Mouse (Mus musculus) kidney, embryonic 15.5 days (tissue): ENCODE measurements around the gene Tecta. TPM values are rescaled to one million over a fixed set of nuclear protein-coding genes. Genes with fewer than 3 reads are reported as not detected.

ENCODE experiments used
- ATAC-seq: fragments of 200-750 bp; cut with Nextera tagmentation; replicated peaks from 2 replicates; pipeline ENCODE4 v1.8.0; 2017; ENCODE audit warnings: moderate TSS enrichment; ENCODE audit not compliant: low FRiP score
- H3K27ac ChIP-seq: fragments of 300-500 bp; sonication (generic); 2 replicates; pipeline ENCODE4 v1.5.1; 2015; ENCODE audit warnings: mild to moderate bottlenecking, inconsistent platforms
- H3K27me3 ChIP-seq: fragments of 300-500 bp; sonication (generic); 2 replicates; pipeline ENCODE4 v1.6.1; 2015; ENCODE audit warnings: inconsistent platforms
- H3K36me3 ChIP-seq: fragments of 300-500 bp; sonication (generic); 2 replicates; pipeline ENCODE4 v1.6.1; 2015; ENCODE audit warnings: inconsistent platforms
- H3K4me1 ChIP-seq: fragments of 300-500 bp; sonication (generic); 2 replicates; pipeline ENCODE4 v1.6.1; 2015; ENCODE audit warnings: inconsistent platforms
- H3K4me2 ChIP-seq: fragments of 300-500 bp; sonication (generic); 2 replicates; pipeline ENCODE4 v1.6.1; 2015; ENCODE audit warnings: moderate library complexity, mild to moderate bottlenecking, inconsistent platforms
- H3K4me3 ChIP-seq: fragments of 300-500 bp; sonication (generic); replicated peaks from 2 replicates; pipeline ENCODE4 v1.5.1; 2015; ENCODE audit warnings: mild to moderate bottlenecking, inconsistent platforms
- H3K9ac ChIP-seq: fragments of 300-500 bp; sonication (generic); 2 replicates; pipeline ENCODE4 v1.6.1; 2015; ENCODE audit warnings: mild to moderate bottlenecking, inconsistent platforms
- H3K9me3 ChIP-seq: fragments of 300-500 bp; sonication (generic); replicated peaks from 2 replicates; pipeline ENCODE4 v1.6.1; 2016; ENCODE audit warnings: inconsistent platforms
- WGBS: fragments of 180-500 bp; shearing (Covaris S2); methylation state at CpG from one replicate; pipeline ENCODE4 v1.1.7; 2015; ENCODE audit warnings: mixed read lengths; 5-methylcytosine and 5-hydroxymethylcytosine counted together
- polyA plus RNA-seq: library from polyadenylated mRNA; unstranded; fragments of >200 nt; fragmentation: Nextera tagmentation; extraction: Ambion mirVana; gene quantifications from 2 replicates; pipeline ENCODE4 v1.2.1, GENCODE M21; 2015

Tecta gene
- polyA plus RNA-seq, result 0.13 and 0.22 TPM in 2 replicates

DNA sequence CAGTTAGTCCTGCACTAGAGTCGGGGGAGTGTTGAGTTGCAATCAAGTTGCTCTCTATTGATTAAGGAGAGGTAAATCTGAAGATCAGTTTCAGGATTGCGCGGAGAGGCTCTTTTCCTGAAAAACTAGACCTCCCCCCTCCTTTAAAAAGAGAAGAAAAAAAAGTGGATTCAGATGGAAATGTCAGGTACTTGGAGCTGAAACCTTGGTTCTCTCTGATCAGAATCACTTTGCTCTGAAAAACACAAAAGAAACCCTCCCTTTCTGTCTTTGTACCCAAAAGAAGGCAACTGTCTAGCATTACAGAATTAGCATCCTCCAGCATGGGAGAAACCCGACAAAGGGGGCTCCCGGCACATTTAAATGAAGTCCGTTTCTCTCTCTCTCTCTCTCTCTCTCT lies at the start of gene Tecta:
Gene Tecta (minus strand): TSS at position 101 of the 400 bp plus-strand sequence.
- Histone ChIP-seq H3K27me3 (peaks cover 13% of the 10 kb centered on the region), H3K4me2 (no peak within 1 kb of the TSS), H3K27ac (no peak within 1 kb of the TSS), H3K4me3 (no peak within 1 kb of the TSS), H3K9me3 (no peaks in the 10 kb centered on the region), H3K36me3 (no peaks in the 10 kb centered on the region), H3K9ac (no peak within 1 kb of the TSS), H3K4me1 (peaks cover 10% of the 10 kb centered on the region)
- no peak for ATAC-seq
- 71% methylated on average over 6 of the region's 6 CpGs for WGBS

DNA sequence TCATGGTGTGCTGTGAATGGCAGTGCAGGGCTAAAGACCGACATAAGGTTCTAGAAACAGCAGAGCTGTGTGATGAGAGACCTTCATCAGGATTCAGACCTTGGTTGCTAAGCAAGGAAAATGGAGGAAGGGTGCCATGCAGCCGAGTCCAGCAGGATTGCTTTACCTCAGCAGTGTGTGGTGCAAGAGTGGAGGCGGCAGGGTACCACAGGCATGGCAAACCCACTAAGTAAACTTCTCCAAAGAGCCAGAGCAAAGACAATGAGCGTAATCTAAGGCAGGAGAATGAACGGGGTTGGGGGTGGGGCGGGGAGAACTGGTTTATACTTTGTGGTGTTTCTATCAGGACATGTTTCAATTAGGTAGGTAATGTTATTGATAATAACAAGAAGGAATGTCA lies 49.3 kb upstream of the Tecta start:
- Histone ChIP-seq H3K9ac (no peak overlapping the region), H3K27me3 (no peaks in the 10 kb centered on the region), H3K4me3 (no peak overlapping the region), H3K27ac (no peak overlapping the region), H3K36me3 (peaks cover 63% of the 10 kb centered on the region), H3K4me2 (no peak overlapping the region), H3K4me1 (no peaks in the 10 kb centered on the region), H3K9me3 (no peaks in the 10 kb centered on the region)
- no peak for ATAC-seq
- WGBS, result 94% methylated on average over 6 of the region's 6 CpGs

DNA sequence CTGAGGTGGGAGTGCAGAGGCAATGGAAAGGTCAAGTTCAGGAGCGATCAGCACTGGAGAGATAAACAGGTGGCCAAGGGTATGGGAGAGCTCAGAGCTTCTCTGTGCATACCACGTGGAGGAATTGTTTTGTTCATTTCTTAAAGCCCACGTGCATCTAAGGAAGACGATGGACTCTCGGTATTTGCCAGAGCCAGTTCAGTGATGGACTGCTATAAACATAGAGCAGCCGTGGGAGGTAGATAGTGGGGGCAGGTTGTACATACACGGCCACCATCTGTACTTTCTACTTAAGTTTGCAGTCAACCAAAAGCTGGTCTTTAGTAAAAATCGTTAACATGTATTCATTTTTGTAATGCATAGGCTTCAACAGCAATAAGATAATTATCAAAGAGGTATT lies 42.4 kb upstream of the Tecta start:
- Histone ChIP-seq H3K27me3 (no peaks in the 10 kb centered on the region), H3K4me3 (no peak overlapping the region), H3K4me1 (no peaks in the 10 kb centered on the region), H3K4me2 (no peak overlapping the region), H3K9me3 (no peaks in the 10 kb centered on the region), H3K9ac (no peak overlapping the region), H3K36me3 (peaks cover 83% of the 10 kb centered on the region), H3K27ac (no peak overlapping the region)
- 87% methylated on average over 8 of the region's 8 CpGs for WGBS
- ATAC-seq, result no peak

DNA sequence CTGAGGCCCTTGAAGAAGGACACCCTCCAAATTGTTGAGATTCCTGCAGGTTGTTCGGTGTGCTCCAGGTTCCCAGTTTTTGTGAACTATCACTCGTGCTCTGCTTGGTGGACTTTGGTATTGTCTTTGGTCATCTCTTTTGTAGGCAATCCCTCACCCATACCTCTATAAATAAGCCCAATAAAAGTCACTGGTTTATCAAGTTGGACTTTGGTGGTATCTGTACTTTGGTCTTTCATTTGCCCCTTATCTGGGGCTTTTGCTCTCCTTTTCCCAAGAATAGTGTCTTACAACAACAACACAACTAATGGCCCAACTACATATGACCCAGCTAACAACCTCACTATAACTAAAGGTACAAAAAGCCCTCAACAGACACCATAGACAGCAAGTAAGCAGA lies 41.5 kb upstream of the Tecta start:
- Histone ChIP-seq H3K9ac (no peak overlapping the region), H3K27ac (no peak overlapping the region), H3K36me3 (peaks cover 88% of the 10 kb centered on the region), H3K4me1 (no peaks in the 10 kb centered on the region), H3K9me3 (no peaks in the 10 kb centered on the region), H3K4me3 (no peak overlapping the region), H3K27me3 (no peaks in the 10 kb centered on the region), H3K4me2 (no peak overlapping the region)
- 93% methylated on average over 2 of the region's 2 CpGs for WGBS
- ATAC-seq, result no peak

DNA sequence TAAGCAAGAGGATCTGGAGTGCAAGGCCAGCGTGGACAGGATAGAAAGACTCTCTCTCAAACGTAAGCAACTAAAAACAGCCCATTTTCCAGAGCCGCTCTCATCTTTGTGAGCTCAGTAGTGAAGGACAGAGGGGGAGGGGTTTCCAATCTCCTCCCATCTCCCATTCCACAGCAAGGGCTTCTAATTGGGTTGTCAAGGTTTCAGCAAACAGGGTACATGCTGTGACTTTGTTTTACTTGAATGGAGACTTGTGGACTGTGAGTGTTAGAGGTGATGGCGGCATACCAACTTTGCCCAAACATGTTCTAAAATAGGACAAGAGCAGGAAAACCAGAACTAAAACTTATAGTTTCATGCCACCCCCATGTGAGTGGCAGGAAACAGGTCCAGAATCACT lies 39.7 kb upstream of the Tecta start:
- Histone ChIP-seq H3K9me3 (no peaks in the 10 kb centered on the region), H3K27me3 (no peaks in the 10 kb centered on the region), H3K4me3 (no peak overlapping the region), H3K4me2 (no peak overlapping the region), H3K27ac (no peak overlapping the region), H3K4me1 (no peaks in the 10 kb centered on the region), H3K9ac (no peak overlapping the region), H3K36me3 (peaks cover 91% of the 10 kb centered on the region)
- ATAC-seq, result no peak
- 70% methylated on average over 4 of the region's 4 CpGs for WGBS

DNA sequence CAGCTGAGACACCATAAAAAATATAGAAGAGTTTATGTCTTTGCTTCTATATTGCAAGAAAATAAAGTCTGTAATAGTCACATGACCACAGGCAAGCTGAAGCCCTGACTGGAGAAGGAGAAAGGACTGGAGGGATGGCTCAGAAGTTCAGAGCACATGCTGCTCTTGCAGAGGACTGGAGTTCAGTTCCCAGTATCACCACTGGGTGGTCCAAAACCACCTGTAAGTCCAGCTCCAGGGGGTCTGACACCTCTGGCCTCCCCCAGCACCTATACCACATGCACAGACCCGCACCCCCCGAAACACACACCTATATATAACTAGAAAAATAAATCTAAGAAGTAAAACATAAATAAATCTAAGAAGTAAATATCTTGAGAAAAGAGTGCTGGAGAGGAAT lies 32.4 kb upstream of the Tecta start:
- WGBS, result 93% methylated on average over 2 of the region's 2 CpGs
- Histone ChIP-seq H3K9me3 (no peaks in the 10 kb centered on the region), H3K9ac (no peak overlapping the region), H3K27ac (no peak overlapping the region), H3K27me3 (no peaks in the 10 kb centered on the region), H3K4me2 (no peak overlapping the region), H3K4me3 (no peak overlapping the region), H3K36me3 (peaks cover 77% of the 10 kb centered on the region), H3K4me1 (peaks cover 6% of the 10 kb centered on the region; the same call in 1 of the 2 replicates)
- no peak for ATAC-seq

DNA sequence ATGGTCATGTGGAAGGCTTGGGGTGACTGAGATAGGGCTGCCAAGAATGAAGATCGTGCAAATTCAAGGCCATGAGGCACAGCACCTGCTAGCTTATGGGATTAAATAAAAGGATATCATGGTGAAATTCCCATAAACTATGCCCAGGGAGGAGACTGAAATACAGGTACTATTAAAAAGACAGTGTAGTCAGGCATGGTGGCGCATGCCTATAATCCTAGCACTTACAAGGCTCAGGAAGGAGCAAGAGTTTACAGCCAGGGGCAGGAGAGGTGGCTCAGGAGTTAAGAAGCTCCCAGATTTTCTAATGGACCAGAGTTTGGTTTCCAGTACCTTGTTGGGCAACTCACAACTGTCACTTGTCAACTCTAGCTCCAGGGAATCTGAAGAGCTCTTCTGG lies 31.9 kb upstream of the Tecta start:
- Histone ChIP-seq H3K27ac (no peak overlapping the region), H3K9ac (no peak overlapping the region), H3K36me3 (peaks cover 77% of the 10 kb centered on the region), H3K4me2 (no peak overlapping the region), H3K4me3 (no peak overlapping the region), H3K9me3 (no peaks in the 10 kb centered on the region), H3K27me3 (no peaks in the 10 kb centered on the region), H3K4me1 (peaks cover 6% of the 10 kb centered on the region; the same call in 1 of the 2 replicates)
- WGBS, result 90% methylated on average over 2 of the region's 2 CpGs
- no peak for ATAC-seq

DNA sequence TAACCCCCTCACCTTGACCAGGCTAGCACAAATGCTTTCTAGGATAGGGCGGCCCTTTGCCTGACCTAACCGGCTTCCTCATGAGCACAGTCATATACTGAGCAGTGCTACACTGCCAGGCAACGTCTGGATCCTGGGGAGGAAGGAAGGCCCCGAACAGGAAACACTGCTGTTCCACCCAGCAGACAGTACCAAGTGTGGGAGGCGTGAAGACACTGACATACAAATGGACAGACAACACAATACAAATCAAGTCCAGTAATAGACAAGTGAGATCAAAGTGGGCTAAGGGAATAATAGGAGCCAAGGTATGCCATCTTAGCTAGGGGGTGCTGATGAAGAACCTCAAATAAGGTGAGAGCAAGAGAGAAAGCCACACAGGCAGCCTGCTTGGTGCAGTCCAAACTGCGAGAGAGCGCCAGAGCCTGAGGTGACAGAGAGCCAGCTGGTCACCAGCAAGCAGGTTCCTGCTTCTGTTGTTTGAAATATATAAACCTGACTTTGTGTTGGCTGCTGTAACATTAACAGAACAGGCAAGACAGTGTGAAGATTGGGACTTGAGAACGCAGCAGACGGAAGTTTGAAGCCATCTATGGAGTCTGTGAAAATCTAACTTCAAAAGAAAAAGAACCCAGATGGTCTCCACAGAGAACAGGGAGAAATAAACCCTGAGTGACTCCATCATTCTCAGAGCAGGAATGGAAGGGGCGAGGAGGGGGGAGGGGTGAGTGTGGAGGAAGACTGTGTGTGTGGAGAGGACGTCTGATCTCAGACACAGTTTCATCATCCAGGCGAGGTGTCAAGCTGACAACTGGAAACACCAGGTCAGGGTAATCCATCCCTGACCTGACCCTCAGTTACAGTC lies 28.6 kb upstream of the Tecta start:
- Histone ChIP-seq H3K4me2 (no peak overlapping the region), H3K27me3 (no peaks in the 10 kb centered on the region), H3K36me3 (peaks cover 67% of the 10 kb centered on the region), H3K9me3 (no peaks in the 10 kb centered on the region), H3K4me3 (no peak overlapping the region), H3K4me1 (peaks cover 6% of the 10 kb centered on the region; the same call in 1 of the 2 replicates), H3K9ac (no peak overlapping the region), H3K27ac (peak overlapping the region; percentile 42; the same call in 1 of the 2 replicates)
- 62% methylated on average over 12 of the region's 12 CpGs for WGBS
- ATAC-seq, result no peak

DNA sequence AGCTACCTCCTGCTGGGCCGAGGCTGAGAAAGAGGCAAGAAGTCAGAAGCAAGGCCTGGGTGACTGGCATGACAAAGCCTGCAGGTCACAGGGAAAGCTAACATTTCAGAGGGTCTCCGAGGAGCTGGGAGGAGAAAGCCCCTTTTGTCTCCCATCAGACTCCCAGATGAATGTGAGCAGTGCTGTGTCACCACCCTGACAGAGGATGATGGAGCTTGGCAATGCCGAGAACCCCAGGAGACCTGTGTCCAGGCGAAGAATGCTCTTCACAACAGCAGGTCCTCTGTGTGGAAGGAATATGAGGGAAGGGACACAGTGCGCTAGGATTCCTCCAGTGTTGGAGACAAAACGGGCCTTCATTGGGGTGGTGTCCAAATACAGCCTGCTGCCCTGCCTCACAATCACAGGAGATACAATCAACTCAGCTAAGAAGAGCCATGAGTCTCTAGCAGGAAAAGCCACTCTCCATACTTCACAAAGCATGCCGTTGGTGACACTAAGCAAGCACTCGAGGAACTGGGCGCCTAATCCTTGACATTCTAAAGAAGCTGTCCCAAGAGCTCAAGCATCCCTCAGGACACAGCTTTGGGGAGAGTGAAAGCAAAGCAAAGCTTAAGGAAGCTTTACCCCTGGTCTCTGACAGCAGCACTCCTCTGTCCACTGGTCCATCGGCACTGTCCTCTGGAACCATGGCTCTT lies 27.1 kb upstream of the Tecta start:
- H3K9me3 ChIP-seq, result no peaks in the 10 kb centered on the region
- no peak overlapping the region for H3K27ac ChIP-seq
- no peak overlapping the region for H3K9ac ChIP-seq
- H3K36me3 ChIP-seq, result peaks cover 70% of the 10 kb centered on the region
- peaks cover 6% of the 10 kb centered on the region; the same call in 1 of the 2 replicates for H3K4me1 ChIP-seq
- ATAC-seq, result no peak
- H3K4me3 ChIP-seq, result no peak overlapping the region
- no peak overlapping the region for H3K4me2 ChIP-seq
- H3K27me3 ChIP-seq, result no peaks in the 10 kb centered on the region
- 80% methylated on average over 10 of the region's 10 CpGs for WGBS

DNA sequence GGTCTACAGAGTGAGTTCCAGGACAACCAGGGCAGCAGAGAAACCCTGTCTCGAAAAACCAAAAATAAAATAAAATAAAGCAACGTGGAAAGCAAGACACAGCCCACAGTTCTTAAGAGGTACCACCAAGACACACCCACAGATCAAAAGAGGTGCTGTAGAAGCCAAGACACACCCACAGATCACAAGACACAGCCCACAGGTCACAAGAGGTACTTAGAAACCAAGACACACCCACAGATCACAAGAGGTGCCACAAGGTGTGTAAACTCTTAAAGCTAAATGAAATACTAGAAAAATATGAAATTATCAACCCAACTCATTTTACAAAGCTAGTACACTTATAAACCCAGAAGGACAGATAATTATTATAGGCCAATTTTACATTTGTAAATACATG lies 23.9 kb upstream of the Tecta start:
- H3K36me3 ChIP-seq, result peaks cover 60% of the 10 kb centered on the region
- H3K9me3 ChIP-seq, result no peaks in the 10 kb centered on the region
- 76% methylated on average over 2 of the region's 2 CpGs for WGBS
- H3K27ac ChIP-seq, result no peak overlapping the region
- no peak for ATAC-seq
- no peak overlapping the region for H3K9ac ChIP-seq
- H3K4me2 ChIP-seq, result no peak overlapping the region
- H3K4me1 ChIP-seq, result no peaks in the 10 kb centered on the region
- H3K4me3 ChIP-seq, result no peak overlapping the region
- no peaks in the 10 kb centered on the region for H3K27me3 ChIP-seq

DNA sequence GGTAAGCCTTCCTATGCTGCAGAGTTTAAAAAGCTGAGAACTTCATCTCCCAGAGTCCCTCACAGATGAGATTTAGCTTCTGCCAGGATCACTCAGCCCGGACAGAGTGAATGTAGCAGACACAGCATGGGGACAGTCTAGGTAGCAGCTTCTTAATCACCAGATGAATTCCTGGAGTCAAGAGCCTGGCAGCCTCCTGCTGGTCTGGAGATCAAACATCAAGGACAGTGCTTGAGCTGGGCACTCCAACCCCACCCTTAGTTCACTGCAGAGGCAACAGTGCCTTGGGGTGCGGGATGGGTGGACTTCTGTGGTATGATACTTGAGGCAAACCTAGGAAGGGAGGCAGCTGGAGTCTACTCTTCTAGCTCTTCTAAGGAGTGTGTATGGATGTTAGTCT lies 20.0 kb upstream of the Tecta start:
- H3K4me3 ChIP-seq, result no peak overlapping the region

DNA sequence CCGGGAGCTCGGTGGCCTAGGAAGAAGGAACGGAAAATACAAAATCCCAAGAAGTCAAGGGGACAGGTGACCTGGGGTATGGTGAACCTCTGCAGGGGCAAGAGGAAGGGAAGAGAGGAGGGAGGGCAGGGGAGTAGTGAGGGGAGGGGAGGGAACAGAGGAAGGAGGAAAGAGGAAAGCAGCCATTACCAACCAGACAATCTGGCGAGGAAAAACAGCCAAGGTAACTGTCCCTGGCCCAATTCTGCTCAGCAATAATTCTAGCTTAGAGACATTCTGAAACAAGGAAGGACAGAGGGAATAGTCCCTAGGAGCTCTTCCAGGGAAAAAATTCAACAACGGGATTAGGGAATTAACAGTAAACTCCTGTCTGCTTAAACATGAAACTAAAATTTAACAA lies 19.1 kb upstream of the Tecta start:
- ATAC-seq, result no peak
- Histone ChIP-seq H3K9ac (no peak overlapping the region), H3K9me3 (no peaks in the 10 kb centered on the region), H3K27me3 (no peaks in the 10 kb centered on the region), H3K4me2 (no peak overlapping the region), H3K36me3 (peaks cover 30% of the 10 kb centered on the region), H3K4me1 (peaks cover 13% of the 10 kb centered on the region), H3K27ac (no peak overlapping the region), H3K4me3 (no peak overlapping the region)
- 93% methylated on average over 5 of the region's 5 CpGs for WGBS

More for the DNA sequence above, 20.0 kb upstream of the Tecta start:
- Histone ChIP-seq H3K27ac (no peak overlapping the region), H3K4me2 (no peak overlapping the region), H3K27me3 (no peaks in the 10 kb centered on the region), H3K9ac (no peak overlapping the region), H3K36me3 (peaks cover 30% of the 10 kb centered on the region), H3K9me3 (no peaks in the 10 kb centered on the region), H3K4me1 (peaks cover 5% of the 10 kb centered on the region)
- WGBS, result 89% methylated on average over 2 of the region's 2 CpGs
- no peak for ATAC-seq
